Mouse (Mus musculus) c-Kit-negative CD71-positive TER-119-positive erythroid progenitor cells, embryonic 14.5 days (primary cell): ENCODE data around the gene Gkn2.

Source experiments
- DNase-seq: peaks from one replicate; pipeline ENCODE4 v3.0.0-alpha.2; 2013; ENCODE audit warnings: low read depth, low spot score

Gkn2 gene

GRCm38 (mm10) chr6:87373057-87373456 is at the start of gene Gkn2:
TSS of gene Gkn2 (plus strand) at chr6:87373357.
- no peak for DNase-seq

GRCm38 (mm10) chr6:87323381-87323780 is 49.8 kb upstream of the Gkn2 start:
- no peak for DNase-seq

- no peak for DNase-seq
Measured at GRCm38 (mm10) chr6:87326932-87327331, 46.2 kb upstream of the Gkn2 start.

- no peak for DNase-seq
Measured at GRCm38 (mm10) chr6:87328265-87329173, 44.6 kb upstream of the Gkn2 start.

DNA sequence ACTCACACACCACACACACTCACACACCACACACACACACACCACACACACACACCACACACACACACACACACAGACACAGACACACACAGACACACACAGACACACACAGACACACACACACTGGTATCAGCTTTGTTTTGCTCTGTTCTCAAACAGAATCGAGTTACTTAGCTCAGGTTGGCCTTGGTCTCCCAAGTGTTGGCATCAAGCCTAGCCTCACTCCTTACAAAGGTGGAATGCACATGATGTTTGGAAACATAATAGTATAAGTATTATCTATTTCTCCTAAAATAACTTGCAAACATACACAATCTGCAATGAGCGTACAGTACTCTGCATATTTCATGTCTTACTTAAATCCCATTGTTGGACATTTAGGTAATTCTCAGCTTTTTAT is 40.8 kb upstream of the Gkn2 start:
- no peak for DNase-seq

GRCm38 (mm10) chr6:87334361-87335090 is 38.6 kb upstream of the Gkn2 start:
- DNase-seq: no peak

GRCm38 (mm10) chr6:87335091-87335934 is 37.8 kb upstream of the Gkn2 start, which contains the start of gene Antxr1:
TSS of gene Antxr1 (minus strand) at chr6:87335821.
- no peak for DNase-seq

DNA sequence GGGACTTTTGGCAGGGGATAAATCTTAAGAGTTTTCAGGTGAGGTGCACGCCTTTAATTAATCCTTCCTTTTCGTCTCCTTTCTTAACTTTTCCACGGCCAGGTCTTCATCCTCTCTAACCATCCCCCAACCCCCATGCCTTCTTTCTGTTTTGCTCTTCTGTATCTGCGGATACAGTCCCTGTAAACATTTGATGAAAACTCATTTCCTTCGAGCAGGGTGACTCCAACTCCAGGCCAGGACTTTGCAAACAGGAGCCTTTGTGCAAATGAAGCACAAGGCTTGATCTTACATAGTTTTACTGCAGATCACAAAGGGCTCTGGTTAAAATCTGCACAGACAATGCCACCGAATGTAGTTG is 37.2 kb upstream of the Gkn2 start:
- no peak for DNase-seq

- no peak for DNase-seq
Measured at GRCm38 (mm10) chr6:87350829-87351228, 22.3 kb upstream of the Gkn2 start, which contains the start of gene Gkn1. TSS of gene Gkn1 (minus strand) at chr6:87350942.

DNA sequence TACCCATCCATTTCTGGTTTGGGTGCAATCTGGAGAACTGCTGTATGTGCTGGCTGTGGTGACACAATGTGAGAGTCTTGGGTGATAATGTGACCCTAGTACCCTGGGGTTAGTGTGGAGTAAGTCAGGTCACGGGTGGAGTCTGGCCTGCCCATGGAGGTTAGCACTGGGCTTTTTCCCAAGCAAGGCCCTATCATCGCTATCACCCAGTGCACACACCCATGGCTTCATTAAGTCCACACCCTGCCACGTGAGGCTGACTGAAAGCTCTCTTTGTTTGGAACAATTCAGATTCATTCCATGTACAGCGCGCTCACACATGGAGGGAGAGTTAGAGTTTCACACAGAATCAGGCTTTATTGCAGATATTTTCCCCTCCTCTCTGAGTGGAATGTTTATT is 18.7 kb upstream of the Gkn2 start:
- DNase-seq: no peak

DNA sequence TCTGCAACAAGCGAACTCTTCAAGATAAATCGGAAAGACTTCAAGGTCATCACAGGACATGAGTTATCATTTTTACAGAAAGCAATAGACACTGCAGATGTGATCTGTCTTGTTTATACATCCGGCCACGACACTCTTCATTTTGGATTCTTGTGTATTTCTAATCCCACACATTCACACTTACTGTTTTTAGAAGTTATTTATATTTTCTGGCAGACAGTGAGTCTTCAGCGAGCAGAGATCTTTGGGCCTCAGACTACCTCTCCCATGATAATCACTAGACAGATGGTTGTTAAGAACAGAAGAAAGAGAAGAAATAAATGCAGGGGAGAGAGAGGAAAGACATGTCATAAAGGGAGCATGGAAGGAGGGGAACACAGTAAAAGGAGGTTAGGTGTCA is 3.9 kb upstream of the Gkn2 start:
- DNase-seq: no peak

DNA sequence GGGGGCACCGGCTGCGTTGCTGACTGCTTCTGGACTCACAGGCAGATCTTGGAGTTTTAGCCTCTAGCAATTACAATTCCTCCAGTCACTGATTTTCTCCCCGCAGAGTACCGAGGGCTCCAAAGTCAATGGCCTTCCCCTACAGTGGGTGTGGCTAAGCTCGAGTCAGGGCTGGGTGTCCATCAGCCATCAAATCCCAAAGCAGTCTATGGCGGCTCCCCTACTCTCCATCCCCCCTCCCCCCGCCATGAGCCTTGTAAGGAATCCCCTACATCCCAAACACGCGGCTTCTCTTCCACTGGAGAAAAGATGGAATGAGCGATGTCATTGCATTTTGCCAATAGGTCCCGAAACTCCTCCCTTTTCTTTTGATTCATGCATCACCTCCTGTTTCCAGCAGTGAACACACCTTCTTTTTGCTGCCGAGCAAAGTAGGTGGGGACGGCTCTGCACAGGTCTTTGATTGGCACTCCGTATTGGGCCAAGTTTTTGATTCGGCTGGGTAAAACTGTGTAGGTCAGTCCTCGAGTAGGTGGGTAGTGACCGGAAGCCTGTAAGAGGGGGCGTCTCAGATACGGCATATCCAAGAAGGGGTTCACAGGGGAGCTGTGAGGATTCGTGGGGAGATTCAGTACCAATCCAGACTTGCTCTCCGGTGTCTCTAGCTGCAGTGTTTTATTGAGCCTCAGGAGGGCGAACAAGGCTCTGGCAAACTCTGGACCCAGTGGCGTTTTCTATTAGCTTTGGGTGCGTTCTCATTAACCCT is 11.0 kb downstream of the Gkn2 start:
- no peak for DNase-seq

DNA sequence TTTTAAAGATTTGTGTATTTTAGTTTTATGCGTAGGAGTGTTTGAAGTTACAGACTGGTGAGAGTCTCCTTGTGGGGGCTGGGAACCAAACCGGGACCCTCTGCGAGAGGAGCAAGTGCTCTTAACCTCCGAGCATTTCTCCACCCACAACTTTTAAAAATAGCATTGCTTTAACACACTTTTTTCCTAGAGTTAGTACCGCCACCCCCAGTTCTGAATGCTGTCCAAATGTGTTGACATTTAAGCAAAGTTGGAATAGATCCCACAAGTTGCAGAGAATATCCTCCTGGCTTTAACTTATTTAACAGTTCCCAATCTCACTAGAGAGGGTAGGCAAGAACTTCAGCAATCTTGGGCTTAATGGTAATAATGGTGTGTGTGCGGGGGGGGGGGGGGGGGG is 11.6 kb downstream of the Gkn2 start:
- DNase-seq: no peak

DNA sequence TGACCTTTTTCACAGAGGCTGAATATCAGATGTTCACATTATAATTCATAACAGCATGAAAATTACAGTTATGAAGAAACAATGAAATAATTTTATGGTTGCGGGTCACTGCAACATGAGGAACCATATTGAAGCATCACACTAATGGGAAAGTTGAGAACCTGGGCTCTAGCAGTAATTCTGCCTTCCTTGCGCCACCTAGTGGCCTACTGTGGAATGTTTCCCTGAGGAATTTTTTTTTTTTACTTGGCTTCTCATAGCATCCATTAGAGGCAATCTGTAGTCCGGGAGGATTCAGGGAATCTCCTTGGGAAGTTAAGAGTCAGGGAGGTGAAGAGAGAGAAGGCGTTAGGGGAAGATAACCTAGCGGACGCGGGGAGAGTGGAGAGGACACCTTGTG is 13.0 kb downstream of the Gkn2 start:
- DNase-seq: peak; percentile 49

DNA sequence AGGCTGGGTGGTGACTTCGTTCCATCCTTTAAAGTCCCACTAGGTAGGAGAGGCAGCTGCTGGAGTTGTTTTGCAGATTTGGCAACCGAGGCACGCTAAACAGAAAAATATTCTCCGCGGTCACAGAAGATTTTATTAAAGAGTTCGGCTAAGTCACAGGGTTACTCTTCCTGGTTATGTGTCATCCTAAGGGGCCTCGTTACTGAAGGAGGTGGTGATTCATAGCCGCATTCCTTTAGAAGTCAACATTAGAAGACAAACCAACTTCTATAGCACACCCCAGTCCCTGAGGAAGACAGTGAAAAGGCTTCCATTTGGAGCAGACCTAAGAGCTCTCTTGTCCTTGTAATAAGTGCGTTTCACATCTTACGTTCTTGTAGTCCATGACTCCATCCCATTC is 13.5 kb downstream of the Gkn2 start:
- DNase-seq: no peak

GRCm38 (mm10) chr6:87388877-87389276 is 15.7 kb downstream of the Gkn2 start, which contains the start of gene Gkn3:
TSS of gene Gkn3 (minus strand) at chr6:87388935.
- no peak for DNase-seq

DNA sequence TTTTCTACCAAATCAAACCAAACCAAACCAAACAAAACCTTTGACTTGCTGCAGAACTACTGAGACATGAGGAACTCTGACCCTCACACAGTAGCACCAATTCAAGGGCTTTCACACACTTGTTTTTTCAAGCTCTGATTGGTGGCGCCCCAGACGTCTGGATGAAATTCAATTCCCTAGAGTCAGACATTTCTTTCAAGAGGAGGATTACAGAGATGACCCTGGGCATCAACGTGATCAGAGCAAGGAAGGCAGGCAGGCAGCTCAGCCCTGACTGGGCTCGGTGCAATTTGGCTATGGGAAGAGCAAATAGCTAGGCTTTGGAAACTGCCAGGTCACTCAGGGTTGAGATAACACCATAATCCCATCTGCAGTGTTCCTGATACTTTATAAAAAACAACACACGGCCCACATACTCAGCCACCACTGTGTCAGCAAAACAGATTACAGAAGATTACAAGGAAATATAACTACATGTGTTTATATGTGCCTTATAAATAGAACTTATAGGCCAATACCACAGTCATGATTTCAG is 16.4 kb downstream of the Gkn2 start:
- no peak for DNase-seq

- DNase-seq: no peak
Measured at GRCm38 (mm10) chr6:87393466-87394205, 20.5 kb downstream of the Gkn2 start.

GRCm38 (mm10) chr6:87394783-87395182 is 21.6 kb downstream of the Gkn2 start:
- DNase-seq: no peak

GRCm38 (mm10) chr6:87399137-87399536 is 26.0 kb downstream of the Gkn2 start:
- DNase-seq: peak; percentile 47
